Mouse (Mus musculus) cortical plate, adult 2 months (tissue): ENCODE results near the gene Ly75.

Experiments used
- CTCF ChIP-seq: fragments of 200-500 bp; IDR thresholded peaks from 2 replicates; pipeline ENCODE4 v1.5.1; 2011; ENCODE audit warnings: mild to moderate bottlenecking, control low read depth, low read length; ENCODE audit not compliant: insufficient read depth; ENCODE audit errors: extremely low read depth
- POLR2A ChIP-seq: fragments of 200-500 bp; IDR thresholded peaks from 2 replicates; pipeline ENCODE4 v1.6.1; 2011; ENCODE audit warnings: mild to moderate bottlenecking, low read length, control low read depth; ENCODE audit not compliant: insufficient read depth; ENCODE audit errors: extremely low read depth

GRCm38 (mm10) chr2:60384083-60384762 lies 1.1 kb upstream of the Ly75 start:
- TF ChIP-seq CTCF: no peak
- TF ChIP-seq POLR2A: no peak
